Mouse (Mus musculus) cortical plate, adult 2 months (tissue): ENCODE data around the gene Pax2.

Source experiments
- CTCF ChIP-seq: fragments of 200-500 bp; IDR thresholded peaks from 2 replicates; pipeline ENCODE4 v1.5.1; 2011; ENCODE audit warnings: mild to moderate bottlenecking, control low read depth, low read length; ENCODE audit not compliant: insufficient read depth; ENCODE audit errors: extremely low read depth
- POLR2A ChIP-seq: fragments of 200-500 bp; IDR thresholded peaks from 2 replicates; pipeline ENCODE4 v1.6.1; 2011; ENCODE audit warnings: mild to moderate bottlenecking, low read length, control low read depth; ENCODE audit not compliant: insufficient read depth; ENCODE audit errors: extremely low read depth

- TF ChIP-seq CTCF (no peak), POLR2A (no peak)
Measured at GRCm38 (mm10) chr19:44747471-44747870, 8.4 kb upstream of the Pax2 start.
